Mouse (Mus musculus) layer of hippocampus, postnatal 25 days (tissue): ENCODE measurements around the gene Tead3. TPM values are rescaled to one million over a fixed set of nuclear protein-coding genes. Genes with fewer than 3 reads are reported as not detected.

Experiments
- total RNA-seq, 2 experiments: library from RNA; stranded (reverse); gene quantifications; 2 replicates each; pipeline ENCODE4 v1.2.3; 2021

Tead3 gene
- total RNA-seq, 2 experiments from 2014 or later: 2.2 to 4.0 TPM

Other genes with a start within 250 kb of the Tead3 start
- 1 to 10 TPM; 1.0 to 1.1 TPM for gene Scube3, start 208.7 kb downstream of the Tead3 start, total RNA-seq
- gene Zfp523, start 173.7 kb downstream of the Tead3 start, total RNA-seq: 100 to 1,000 TPM in 1 of 2 experiments, 10 to 100 TPM in 1; 95.9 to 109 TPM
- gene Def6, start 143.0 kb downstream of the Tead3 start, total RNA-seq: 1 to 10 TPM; 2.5 to 3.2 TPM
- 10 to 100 TPM; 19.9 to 22.9 TPM for gene Ppard, start 118.1 kb downstream of the Tead3 start, total RNA-seq
- gene Fance, start 37.3 kb downstream of the Tead3 start, total RNA-seq: 10 to 100 TPM; 22.6 to 27.1 TPM
- 100 to 1,000 TPM; 353 to 376 TPM for gene Rpl10a, start 22.3 kb downstream of the Tead3 start, total RNA-seq
- gene Tulp1, start 14.4 kb upstream of the Tead3 start, total RNA-seq: not detected
- gene Fkbp5, start 166.7 kb upstream of the Tead3 start, total RNA-seq: 10 to 100 TPM; 62.5 to 85.0 TPM
- gene Armc12, start 180.0 kb upstream of the Tead3 start, total RNA-seq: not detected
- gene Clpsl2, start 198.6 kb upstream of the Tead3 start, total RNA-seq: not detected
- gene Clps, start 209.9 kb upstream of the Tead3 start, total RNA-seq: not detected
- 1 to 10 TPM; 3.6 to 4.0 TPM for gene Lhfpl5, start 224.8 kb upstream of the Tead3 start, total RNA-seq